Mouse (Mus musculus): ENCODE measurements around the gene Gfpt1. TPM values are rescaled to one million over a fixed set of nuclear protein-coding genes. Genes with fewer than 3 reads are reported as not detected.

Gene Gfpt1
- total and polyA plus RNA-seq, 2 experiments from 2014 or later = 21.4 to 43.7 TPM

GRCm38 (mm10) chr6:87133966-87134546, 91.4 kb downstream of the Gfpt1 start:
- ATAC-seq (ENCODE audit: low FRiP score) = no peak
- Histone ChIP-seq H3K27ac (ENCODE audit: low read depth, low read length) (no peak overlapping the region), H3K27me3 (ENCODE audit: insufficient read depth, low read length) (no peaks in the 10 kb centered on the region), H3K4me2 (ENCODE audit: low read depth, low read length, poor library complexity, severe bottlenecking) (no peak overlapping the region), H3K4me3 (ENCODE audit: low read depth, low read length) (no peak overlapping the region), H3K9me3 (ENCODE audit: low read length) (no peaks in the 10 kb centered on the region), H3K4me1 (ENCODE audit: insufficient read depth, low read length) (no peaks in the 10 kb centered on the region), H3K9ac (replicated peaks; ENCODE audit: low read length, poor library complexity, severe bottlenecking) (no peak overlapping the region), H3K36me3 (ENCODE audit: insufficient read depth, low read length) (peaks cover 6% of the 10 kb centered on the region; the same call in 1 of the 2 replicates)
- 65% methylated on average over 12 of the region's 12 CpGs for WGBS
- TF ChIP-seq CTCF (IDR thresholded peaks at IDR 0.05) = no peak
- no peak for DNase-seq (ENCODE audit: low spot score)

- H3K4me1 ChIP-seq (ENCODE audit: insufficient read depth, low read length) = peaks cover 4% of the 10 kb centered on the region; the same call in 1 of the 2 replicates
- H3K27me3 ChIP-seq (ENCODE audit: insufficient read depth, low read length) = no peaks in the 10 kb centered on the region
- H3K27ac ChIP-seq (ENCODE audit: low read depth, low read length) = no peak overlapping the region
- H3K4me3 ChIP-seq (ENCODE audit: low read depth, low read length) = no peak overlapping the region
- WGBS = 90% methylated on average over 5 of the region's 5 CpGs
- peaks cover 6% of the 10 kb centered on the region; the same call in 1 of the 2 replicates for H3K36me3 ChIP-seq (ENCODE audit: insufficient read depth, low read length)
- H3K9ac ChIP-seq (replicated peaks; ENCODE audit: low read length, poor library complexity, severe bottlenecking) = no peak overlapping the region
- no peak for TF ChIP-seq CTCF (IDR thresholded peaks at IDR 0.05)
- H3K9me3 ChIP-seq (ENCODE audit: low read length) = no peaks in the 10 kb centered on the region
- DNase-seq (ENCODE audit: low spot score) (no peak), ATAC-seq (ENCODE audit: low FRiP score) (no peak)
- H3K4me2 ChIP-seq (ENCODE audit: low read depth, low read length, poor library complexity, severe bottlenecking) = no peak overlapping the region
Measured at GRCm38 (mm10) chr6:87138479-87138878, 95.8 kb downstream of the Gfpt1 start.

- no peak overlapping the region for H3K27ac ChIP-seq (ENCODE audit: low read depth, low read length)
- H3K36me3 ChIP-seq (ENCODE audit: insufficient read depth, low read length) = peaks cover 6% of the 10 kb centered on the region; the same call in 1 of the 2 replicates
- no peak overlapping the region for H3K4me3 ChIP-seq (ENCODE audit: low read depth, low read length)
- H3K9me3 ChIP-seq (ENCODE audit: low read length) = no peaks in the 10 kb centered on the region
- WGBS = 58% methylated on average over 12 of the region's 12 CpGs
- H3K4me2 ChIP-seq (ENCODE audit: low read depth, low read length, poor library complexity, severe bottlenecking) = no peak overlapping the region
- TF ChIP-seq CTCF (IDR thresholded peaks at IDR 0.05) = no peak
- H3K4me1 ChIP-seq (ENCODE audit: insufficient read depth, low read length) = peaks cover 4% of the 10 kb centered on the region; the same call in 1 of the 2 replicates
- no peak overlapping the region for H3K9ac ChIP-seq (replicated peaks; ENCODE audit: low read length, poor library complexity, severe bottlenecking)
- no peaks in the 10 kb centered on the region for H3K27me3 ChIP-seq (ENCODE audit: insufficient read depth, low read length)
- ATAC-seq (ENCODE audit: low FRiP score) = no peak
- no peak for DNase-seq (ENCODE audit: low spot score)
Measured at GRCm38 (mm10) chr6:87139796-87140553, 97.3 kb downstream of the Gfpt1 start.

Other genes with a start within 250 kb of the Gfpt1 start
- 3.6 and 3.9 TPM in 2 replicates for gene Anxa4, start 249.3 kb upstream of the Gfpt1 start, total RNA-seq (2014; rRNA removed)
- gene Anxa4, start 249.3 kb upstream of the Gfpt1 start, polyA plus RNA-seq (2015; fragmentation: Nextera tagmentation; extraction: Ambion mirVana) = 5.0 and 5.7 TPM in 2 replicates
- 74.4 and 79.2 TPM in 2 replicates for gene Aak1, start 193.3 kb upstream of the Gfpt1 start, total RNA-seq (2014; rRNA removed)
- gene Aak1, start 193.3 kb upstream of the Gfpt1 start, polyA plus RNA-seq (2015; fragmentation: Nextera tagmentation; extraction: Ambion mirVana) = 29.1 and 41.8 TPM in 2 replicates
- 395 and 506 TPM in 2 replicates for gene Nfu1, start 33.6 kb upstream of the Gfpt1 start, total RNA-seq (2014; rRNA removed)
- 163 and 175 TPM in 2 replicates for gene Nfu1, start 33.6 kb upstream of the Gfpt1 start, polyA plus RNA-seq (2015; fragmentation: Nextera tagmentation; extraction: Ambion mirVana)
- 0.77 TPM in 1 of 2 replicates, not detected in the other for gene D6Ertd527e, start 61.9 kb downstream of the Gfpt1 start, total RNA-seq (2014; rRNA removed)
- 0.12 and 0.41 TPM in 2 replicates for gene D6Ertd527e, start 61.9 kb downstream of the Gfpt1 start, polyA plus RNA-seq (2015; fragmentation: Nextera tagmentation; extraction: Ambion mirVana)